Mouse (Mus musculus) liver, embryonic 14.5 days (tissue): Measurements from ENCODE around the gene Pnpla8.

Experiments used
- CTCF ChIP-seq: IDR thresholded peaks from 2 replicates; pipeline ENCODE4 v1.5.1; 2016; ENCODE audit warnings: antibody characterized with exemption, low read depth, control low read depth
- EP300 ChIP-seq: IDR thresholded peaks from 2 replicates; pipeline ENCODE4 v1.6.1; 2016; ENCODE audit warnings: antibody characterized with exemption, low read depth

DNA sequence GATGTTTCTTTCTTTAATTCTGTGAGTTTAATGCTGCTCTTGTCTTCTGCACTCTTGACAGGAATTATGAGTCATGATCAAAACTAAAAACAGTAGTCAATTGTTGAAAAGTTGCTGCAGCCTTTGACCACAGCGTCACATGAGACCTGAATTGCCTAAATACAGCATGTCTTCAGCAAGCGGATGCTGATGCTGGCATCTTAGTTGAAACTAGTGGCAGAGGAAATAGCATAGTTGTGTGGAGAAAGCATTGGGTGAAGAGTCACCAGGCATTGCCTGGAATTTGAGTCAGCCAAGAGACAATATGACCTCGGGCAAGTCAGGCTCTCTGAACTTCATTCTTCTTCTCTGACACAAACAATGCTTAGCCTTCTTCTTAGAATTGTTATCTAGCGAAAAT is 133.9 kb downstream of the Pnpla8 start:
- TF ChIP-seq CTCF (no peak), EP300 (no peak)
